In genomic region chr17:66589864-66590263, GRCm38 (mm10) we compare ENCODE assay signal across 16 mouse cellular contexts. TPM values are rescaled to one million over a fixed set of nuclear protein-coding genes. Genes with fewer than 3 reads are reported as not detected.
DNase-seq lines count a peak whose midpoint lies in the region; ATAC-seq and TF ChIP-seq lines count a peak whose summit lies in the region.
"Had no signal": no experiment of that assay in that cellular context is flagged by ENCODE, and none has a peak within 500 bp of the region (broad histone marks: within the 10 kb centered on the region; RNA-seq: fewer than 3 reads in every experiment).

No protein-coding gene starts in this region.

- no peak overlapping the region for H3K4me3 ChIP-seq in embryonic facial prominence, embryonic 13.5 days
- no peak overlapping the region for H3K4me3 ChIP-seq in embryonic facial prominence, embryonic 10.5 days
- H3K4me3 ChIP-seq in layer of hippocampus, adult 2 months, result no peak overlapping the region
- no peak overlapping the region for H3K4me3 ChIP-seq in midbrain, embryonic 14.5 days (replicated peaks; ENCODE audit: low read depth, low read length)
- H3K4me3 ChIP-seq in midbrain, embryonic 15.5 days, result no peak overlapping the region
- peak overlapping the region; percentile 59 for H3K4me3 ChIP-seq in small intestine, adult 2 months (ENCODE audit: low read depth, low read length)
- H3K4me3 ChIP-seq: heart, embryonic 10.5 days had no signal

- H3K9me3 ChIP-seq in embryonic facial prominence, embryonic 13.5 days, result no peaks in the 10 kb centered on the region
- H3K9me3 ChIP-seq in embryonic facial prominence, embryonic 10.5 days, result no peaks in the 10 kb centered on the region
- no peaks in the 10 kb centered on the region for H3K9me3 ChIP-seq in midbrain, embryonic 14.5 days (ENCODE audit: control insufficient read depth, low read length)
- no peaks in the 10 kb centered on the region for H3K9me3 ChIP-seq in midbrain, embryonic 15.5 days
- H3K9me3 ChIP-seq: heart, embryonic 10.5 days had no signal

- H3K27me3 ChIP-seq in embryonic facial prominence, embryonic 13.5 days, result no peaks in the 10 kb centered on the region
- no peaks in the 10 kb centered on the region for H3K27me3 ChIP-seq in embryonic facial prominence, embryonic 10.5 days (replicated peaks; ENCODE audit: low read depth, poor library complexity, severe bottlenecking)
- no peaks in the 10 kb centered on the region for H3K27me3 ChIP-seq in midbrain, embryonic 14.5 days (ENCODE audit: control insufficient read depth, insufficient read depth, low read length)
- no peaks in the 10 kb centered on the region for H3K27me3 ChIP-seq in midbrain, embryonic 15.5 days (replicated peaks)
- H3K27me3 ChIP-seq in small intestine, adult 2 months (ENCODE audit: control insufficient read depth, insufficient read depth, low read length), result no peaks in the 10 kb centered on the region

- 57% methylated on average over 8 of the region's 8 CpGs for WGBS in embryonic facial prominence, embryonic 13.5 days
- WGBS in embryonic facial prominence, embryonic 10.5 days, result 73% methylated on average over 8 of the region's 8 CpGs
- 76% methylated on average over 8 of the region's 8 CpGs for WGBS in midbrain, embryonic 14.5 days
- 64% methylated on average over 8 of the region's 8 CpGs for WGBS in midbrain, embryonic 15.5 days
- 25% methylated on average over 8 of the region's 8 CpGs for WGBS in small intestine, adult 2 months

- H3K4me1 ChIP-seq in embryonic facial prominence, embryonic 13.5 days, result peaks cover 9% of the 10 kb centered on the region
- H3K4me1 ChIP-seq in embryonic facial prominence, embryonic 10.5 days, result no peaks in the 10 kb centered on the region
- no peaks in the 10 kb centered on the region for H3K4me1 ChIP-seq in midbrain, embryonic 14.5 days (ENCODE audit: control insufficient read depth, insufficient read depth, low read length)
- H3K4me1 ChIP-seq in midbrain, embryonic 15.5 days, result no peaks in the 10 kb centered on the region
- peaks cover 3% of the 10 kb centered on the region; the same call in 1 of the 2 replicates for H3K4me1 ChIP-seq in small intestine, adult 2 months (ENCODE audit: control insufficient read depth, insufficient read depth, insufficient read length, low read length)
- H3K4me1 ChIP-seq: heart, embryonic 10.5 days had no signal

- no peak for TF ChIP-seq POLR2A in small intestine, adult 2 months (IDR thresholded peaks at IDR 0.05; ENCODE audit: low read depth, low read length)

- DNase-seq in embryonic facial prominence, embryonic 10.5 days (ENCODE audit: low spot score), result no peak
- DNase-seq in layer of hippocampus, adult 2 months (ENCODE audit: low spot score in 2 of 2), result no peak
- DNase-seq in layer of hippocampus, postnatal 10 days (ENCODE audit: low spot score in 2 of 2), result no peak
- peak; percentile 25 for DNase-seq in midbrain, embryonic 14.5 days
- no peak for DNase-seq in right cerebral cortex, adult 18-20 months
- DNase-seq: gastrocnemius, postnatal 14 days; heart, postnatal 14 days; layer of hippocampus, postnatal 36 days; liver, postnatal 0 days; thymus, adult 2 months had no signal

- H3K27ac ChIP-seq in embryonic facial prominence, embryonic 13.5 days, result no peak overlapping the region
- no peak overlapping the region for H3K27ac ChIP-seq in embryonic facial prominence, embryonic 10.5 days (replicated peaks)
- H3K27ac ChIP-seq in layer of hippocampus, adult 2 months, result no peak overlapping the region
- no peak overlapping the region for H3K27ac ChIP-seq in midbrain, embryonic 14.5 days (replicated peaks; ENCODE audit: low read depth, low read length)
- no peak overlapping the region for H3K27ac ChIP-seq in midbrain, embryonic 15.5 days
- peak overlapping the region; percentile 86 for H3K27ac ChIP-seq in small intestine, adult 2 months (ENCODE audit: insufficient read depth, low read depth, low read length)
- H3K27ac ChIP-seq: heart, embryonic 10.5 days had no signal

- no peaks in the 10 kb centered on the region for H3K36me3 ChIP-seq in embryonic facial prominence, embryonic 13.5 days
- H3K36me3 ChIP-seq in embryonic facial prominence, embryonic 10.5 days (replicated peaks), result no peaks in the 10 kb centered on the region
- no peaks in the 10 kb centered on the region for H3K36me3 ChIP-seq in midbrain, embryonic 14.5 days (ENCODE audit: control insufficient read depth, insufficient read depth, low read length)
- H3K36me3 ChIP-seq in midbrain, embryonic 15.5 days (replicated peaks), result no peaks in the 10 kb centered on the region
- H3K36me3 ChIP-seq in small intestine, adult 2 months (ENCODE audit: control insufficient read depth, insufficient read depth, low read length), result peaks cover 44% of the 10 kb centered on the region
- H3K36me3 ChIP-seq: heart, embryonic 10.5 days had no signal

- ATAC-seq in embryonic facial prominence, embryonic 13.5 days (ENCODE audit: insufficient number of reproducible peaks, insufficient read depth, low FRiP score, low TSS enrichment, low read depth), result no peak
- no peak for ATAC-seq in midbrain, embryonic 14.5 days (ENCODE audit: low FRiP score, low TSS enrichment)
- ATAC-seq in midbrain, embryonic 15.5 days (replicated peaks), result no peak
- ATAC-seq: liver, postnatal 0 days had no signal

- H3K4me2 ChIP-seq in embryonic facial prominence, embryonic 13.5 days, result peak overlapping the region; percentile 2; the same call in 1 of the 2 replicates
- no peak overlapping the region for H3K4me2 ChIP-seq in midbrain, embryonic 14.5 days (ENCODE audit: low read length)
- H3K4me2 ChIP-seq in midbrain, embryonic 15.5 days, result no peak overlapping the region

- no peak overlapping the region for H3K9ac ChIP-seq in embryonic facial prominence, embryonic 13.5 days
- H3K9ac ChIP-seq in midbrain, embryonic 14.5 days (replicated peaks; ENCODE audit: low read length), result no peak overlapping the region
- H3K9ac ChIP-seq in midbrain, embryonic 15.5 days, result no peak overlapping the region
- H3K9ac ChIP-seq: liver, postnatal 0 days had no signal

- TF ChIP-seq CTCF in layer of hippocampus, adult 2 months (conservative IDR thresholded peaks at IDR 0.05), result peak; percentile 32
- TF ChIP-seq CTCF in small intestine, adult 2 months (IDR thresholded peaks at IDR 0.05; ENCODE audit: extremely low read depth, insufficient read length, insufficient replicate concordance, low read depth, low read length), result no peak

RNA-seq across cellular contexts. Expression of gene Themis3, which starts 4.6 kb away (rescaled TPM):
- polyA plus RNA-seq in embryonic facial prominence, embryonic 13.5 days (2015; fragmentation: Nextera tagmentation; extraction: Ambion mirVana), result 0.13 and 0.30 TPM in 2 replicates
- polyA plus RNA-seq in embryonic facial prominence, embryonic 10.5 days (2016; fragmentation: Nextera tagmentation; extraction: Ambion mirVana), result not detected in 2 replicates
- not detected for total RNA-seq in layer of hippocampus, adult 2 months (2021)
- not detected for total RNA-seq in layer of hippocampus, postnatal 10 days (2021)
- polyA plus RNA-seq in midbrain, embryonic 14.5 days (2014; fragmentation: Nextera tagmentation; extraction: Ambion mirVana), result not detected in 2 replicates
- polyA plus RNA-seq in midbrain, embryonic 15.5 days (2015; fragmentation: Nextera tagmentation; extraction: Ambion mirVana), result 0.06 TPM in 1 of 2 replicates, not detected in the other
- 12.4 and 30.1 TPM in 2 replicates for polyA plus RNA-seq in small intestine, adult 2 months (2012; rRNA removed)
- total RNA-seq: common myeloid progenitor, adult 5-6 weeks; gastrocnemius, postnatal 14 days; heart, postnatal 14 days; layer of hippocampus, postnatal 36 days; megakaryocyte-erythroid progenitor cell, adult 5-6 weeks had no signal
- polyA plus RNA-seq: heart, embryonic 10.5 days; thymus, adult 2 months had no signal

Comparison
In these comparisons a context has a peak if more than half of its experiments do, and no peak if none do; other contexts are left out.
1. RNA of gene Themis3, which starts 4.6 kb away (polyA plus RNA-seq): 12.4 to 30.1 TPM in small intestine, adult 2 months; 0.13 to 0.30 TPM in embryonic facial prominence, embryonic 13.5 days, not detected in embryonic facial prominence, embryonic 10.5 days, not detected in midbrain, embryonic 14.5 days and 0.06 TPM in midbrain, embryonic 15.5 days; every median in the first group is over 10 times any median in the second.